Mouse (Mus musculus): ENCODE measurements at regions not wholly inside any gene's neighbourhood (a gene's known extent, or its start where the extent isn't known, plus 50 kb on each side); places are given as distances from the start of the nearest gene placed in this dataset.

- DNase-seq = no peak
Measured at GRCm38 (mm10) chr12:9450620-9451019, 119.3 kb upstream of the Osr1 start.

DNA sequence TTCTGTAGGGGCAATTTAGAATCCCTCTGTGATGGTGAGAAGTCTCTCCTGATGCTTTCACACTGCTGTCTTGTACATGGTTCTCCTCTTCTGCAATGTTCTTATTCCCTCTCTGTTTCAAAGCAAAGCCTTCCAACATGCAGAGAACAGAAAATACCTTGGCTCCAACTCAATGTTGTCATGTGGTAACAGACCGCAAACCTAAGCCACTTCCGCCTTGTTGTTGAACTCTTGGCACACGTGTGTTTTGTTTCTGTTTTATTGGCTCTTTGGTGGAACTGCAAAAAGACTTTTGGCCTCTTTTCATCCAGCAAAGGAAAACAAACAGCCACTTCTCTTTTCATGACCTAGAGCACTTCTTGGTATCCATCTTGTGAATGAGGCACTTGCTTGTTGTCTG is 109.7 kb upstream of the Osr1 start:
- DNase-seq = no peak

DNA sequence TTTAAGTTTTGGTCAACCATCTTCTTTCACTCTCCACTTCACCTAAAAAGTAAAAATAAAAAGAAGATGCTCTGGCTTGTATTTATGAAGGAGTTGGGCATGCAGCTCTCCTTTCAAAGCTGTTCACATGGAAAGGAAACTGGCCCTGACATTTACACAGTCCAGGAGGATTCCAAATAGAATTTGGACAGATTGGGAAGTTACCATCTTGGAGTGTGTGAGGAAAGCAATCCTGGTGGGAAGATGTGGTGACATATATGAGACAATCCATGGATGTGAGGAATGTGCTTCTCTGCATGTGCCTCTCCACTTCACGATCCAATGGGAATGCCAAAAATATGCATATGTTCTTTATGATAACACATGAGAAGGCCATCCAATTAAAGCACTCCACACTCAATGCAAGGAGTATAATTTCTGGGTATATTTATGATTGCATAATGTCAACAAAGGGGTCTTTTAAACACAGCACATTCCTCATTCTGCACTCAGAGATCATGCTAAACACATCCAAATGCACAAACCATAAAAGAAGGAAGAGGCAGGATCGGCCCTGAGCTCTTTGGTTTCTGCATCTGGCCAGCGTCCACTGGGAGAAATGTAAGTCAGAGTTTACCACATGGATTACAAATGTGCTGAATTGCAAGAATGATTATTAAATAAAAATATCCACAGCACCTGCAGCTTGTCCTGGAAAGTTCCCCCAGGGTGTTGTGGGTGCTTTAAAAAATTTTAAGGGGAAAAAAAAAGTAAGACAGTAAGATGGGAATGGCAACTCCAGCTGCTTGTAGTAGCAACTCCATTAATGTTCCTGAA is 100.1 kb upstream of the Osr1 start:
- DNase-seq = no peak

GRCm38 (mm10) chr12:9475836-9476235 is 94.1 kb upstream of the Osr1 start:
- no peak for DNase-seq

DNA sequence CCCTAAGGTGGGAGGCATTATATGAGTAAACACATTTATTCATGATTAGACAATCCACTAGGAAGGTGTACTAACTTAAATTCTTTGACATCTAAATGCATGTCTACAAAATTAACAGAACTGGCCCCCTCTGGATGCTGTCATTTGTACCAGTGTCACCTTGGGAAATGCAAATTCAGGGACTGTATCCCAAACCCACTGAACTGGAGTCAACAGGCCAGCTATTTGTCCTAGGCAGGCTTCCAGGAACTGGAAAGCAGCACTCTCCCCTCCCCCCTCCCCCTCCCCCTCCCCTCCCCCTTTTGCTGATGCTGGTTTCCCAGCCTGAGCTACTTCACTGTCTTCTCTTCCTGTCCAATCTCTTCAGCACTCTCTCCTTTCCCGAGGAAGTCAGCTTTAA is 91.7 kb upstream of the Osr1 start:
- no peak for DNase-seq

DNA sequence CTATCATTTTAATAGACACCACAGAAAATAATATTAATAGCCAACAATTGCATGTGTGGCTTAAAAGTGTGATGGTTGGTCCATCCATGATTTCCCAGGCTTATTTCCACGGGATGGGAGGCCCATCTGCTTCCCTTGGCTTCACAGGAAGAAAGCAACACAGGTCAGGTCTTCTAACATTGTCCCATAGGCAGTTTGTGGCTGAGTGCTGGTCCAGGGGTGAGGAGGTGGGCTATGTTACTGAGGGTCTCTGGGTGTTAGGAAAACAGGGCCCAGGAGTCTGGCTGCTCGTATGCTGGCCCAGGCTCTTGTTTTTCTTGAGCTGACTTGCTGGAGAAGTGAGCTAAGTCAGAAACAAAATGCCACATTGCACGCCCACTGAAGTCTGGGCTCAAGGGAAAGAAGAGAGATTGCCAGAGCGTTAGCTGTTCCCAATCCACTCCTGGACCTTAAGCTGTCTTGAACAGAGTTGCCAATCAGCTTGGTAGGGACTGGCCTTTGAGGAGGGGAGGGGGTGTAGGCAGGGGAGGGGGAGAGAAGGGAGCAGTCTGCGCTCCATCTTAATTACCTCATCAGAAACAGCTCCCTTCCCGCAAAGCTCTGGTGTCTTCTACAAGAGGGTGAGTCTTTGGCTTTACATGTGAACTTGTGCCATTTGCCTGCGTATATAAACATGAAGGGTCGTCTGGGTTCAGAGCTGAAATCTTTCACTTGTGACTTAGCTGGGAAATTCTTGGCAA is 82.1 kb upstream of the Osr1 start:
- no peak for DNase-seq

DNA sequence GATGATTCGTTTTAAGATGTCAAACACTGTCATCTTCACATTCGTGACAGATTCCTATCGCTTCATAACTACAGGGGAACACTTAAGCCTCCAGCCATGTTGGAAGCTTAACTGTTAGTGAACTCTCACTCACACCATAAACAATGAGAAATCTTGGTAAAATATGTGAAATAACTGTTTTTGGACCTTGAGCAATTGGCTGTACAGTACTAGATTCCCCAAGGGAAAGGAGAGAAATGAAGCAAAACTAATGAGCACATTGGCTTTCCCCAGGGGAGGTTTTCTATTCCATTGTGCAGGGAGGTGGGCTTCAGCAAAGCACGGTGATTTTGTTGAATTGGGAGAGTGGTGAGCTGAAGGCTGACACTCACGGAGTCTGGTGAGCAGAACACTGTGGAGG is 56.0 kb upstream of the Osr1 start:
- DNase-seq = no peak

GRCm38 (mm10) chr12:9518782-9519181 is 51.1 kb upstream of the Osr1 start:
- DNase-seq = peak; percentile 3 to 5

- DNase-seq = peak; percentile 3 to 11
Measured at GRCm38 (mm10) chr12:9519346-9519745, 50.6 kb upstream of the Osr1 start.

All from cerebellum, postnatal 14 days (tissue).